Mouse (Mus musculus) liver, adult 2 months (tissue): ENCODE data around the gene Uxs1.

Experiments used
- CTCF ChIP-seq: fragments of 200-500 bp; IDR thresholded peaks from 2 replicates; pipeline ENCODE4 v1.5.1; 2011; ENCODE audit warnings: low read depth, low read length, control low read depth
- POLR2A ChIP-seq: fragments of 200-500 bp; IDR thresholded peaks from 2 replicates; pipeline ENCODE4 v1.6.1; 2011; ENCODE audit warnings: low read length, control low read depth; ENCODE audit not compliant: insufficient read depth; ENCODE audit errors: extremely low read depth

DNA sequence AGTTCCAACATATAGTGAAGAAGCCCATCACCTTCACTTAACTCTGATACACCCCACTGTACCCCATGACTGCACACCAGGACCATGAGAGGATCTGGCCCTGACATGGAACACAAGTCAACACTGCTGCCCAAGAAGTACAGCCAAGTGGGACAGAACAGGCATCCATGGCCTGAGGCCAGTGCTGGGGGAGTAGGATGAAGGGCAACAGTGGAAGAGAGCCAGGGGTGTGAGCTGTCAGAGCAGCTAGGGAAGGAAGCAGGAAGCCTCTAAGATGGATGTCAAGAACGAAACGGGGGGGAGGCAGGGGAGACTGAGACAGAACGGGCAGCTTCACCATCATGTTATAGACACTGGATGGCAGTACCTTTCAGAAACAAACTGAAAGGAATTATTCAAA, 51.5 kb downstream of the Uxs1 start:
- no peak for TF ChIP-seq CTCF
- no peak for TF ChIP-seq POLR2A
